Comparison of ENCODE assay signal across 8 mouse cellular contexts in the genomic region with DNA sequence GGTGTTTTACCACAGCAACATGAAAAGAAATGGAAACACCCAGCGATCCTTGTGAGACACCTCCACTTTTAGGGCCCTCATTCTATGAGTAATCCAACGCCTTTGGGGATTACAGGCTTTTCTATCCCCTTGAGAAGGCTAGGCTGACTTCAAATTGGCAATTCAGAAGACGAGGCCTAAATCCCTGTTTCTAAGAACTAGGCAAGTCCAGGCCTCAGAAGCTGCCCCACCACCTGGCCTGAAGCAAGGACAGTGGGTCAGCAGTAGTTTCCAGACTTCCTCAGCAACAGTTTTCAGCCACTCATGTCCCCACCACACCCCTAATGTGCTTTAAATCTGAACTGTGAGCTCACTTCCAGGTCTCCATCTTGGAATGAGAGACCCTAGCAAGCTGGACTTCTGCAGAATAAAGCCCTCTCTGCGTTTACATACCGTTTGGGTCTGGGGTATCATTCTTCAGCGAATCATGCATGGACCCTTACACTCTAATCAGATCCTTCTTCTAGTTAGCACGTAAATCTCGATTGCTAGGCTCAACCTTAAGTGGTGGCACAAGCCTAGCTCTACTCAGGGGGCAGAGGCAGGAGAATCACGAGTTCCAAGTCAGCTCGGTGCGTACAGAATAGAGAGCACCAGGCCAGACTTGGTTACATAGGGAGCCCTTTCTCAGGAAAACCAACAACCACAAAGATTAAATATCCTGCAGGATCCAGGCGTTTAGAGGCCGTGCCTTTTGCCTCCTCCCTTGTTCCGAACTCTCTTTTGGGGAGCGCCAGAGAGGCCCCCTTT. TPM values are rescaled to one million over a fixed set of nuclear protein-coding genes. Genes with fewer than 3 reads are reported as not detected.
DNase-seq lines count a peak whose midpoint lies in the region; ATAC-seq and TF ChIP-seq lines count a peak whose summit lies in the region.

No protein-coding gene starts in this region.

- peak overlapping the region; percentile 70 for H3K4me2 ChIP-seq in forebrain, embryonic 13.5 days
- H3K4me2 ChIP-seq in liver, embryonic 11.5 days = peak overlapping the region; percentile 89
- H3K4me2 ChIP-seq in stomach, postnatal 0 days (replicated peaks; ENCODE audit: low read depth) = peak overlapping the region; percentile 55

- no peaks in the 10 kb centered on the region for H3K27me3 ChIP-seq in megakaryocyte, embryonic 14.5 days (replicated peaks)
- H3K27me3 ChIP-seq in forebrain, embryonic 13.5 days = no peaks in the 10 kb centered on the region
- no peaks in the 10 kb centered on the region for H3K27me3 ChIP-seq in liver, embryonic 11.5 days (replicated peaks; ENCODE audit: control insufficient read depth, insufficient read depth, low read length)
- no peaks in the 10 kb centered on the region for H3K27me3 ChIP-seq in stomach, postnatal 0 days (ENCODE audit: control insufficient read depth, insufficient read depth, low read length)

- H3K9me3 ChIP-seq in megakaryocyte, embryonic 14.5 days = peaks cover 5% of the 10 kb centered on the region
- peaks cover 2% of the 10 kb centered on the region; the same call in 1 of the 2 replicates for H3K9me3 ChIP-seq in forebrain, embryonic 13.5 days (replicated peaks)
- no peaks in the 10 kb centered on the region for H3K9me3 ChIP-seq in liver, embryonic 11.5 days (ENCODE audit: control insufficient read depth, low read length)
- no peaks in the 10 kb centered on the region for H3K9me3 ChIP-seq in stomach, postnatal 0 days (ENCODE audit: control insufficient read depth, low read length)

- ATAC-seq in megakaryocyte, adult 5-6 weeks (ENCODE audit: poor library complexity, severe bottlenecking) = no peak
- peak; percentile 19 for ATAC-seq in forebrain, embryonic 13.5 days
- 0 out of 2 replicates have a peak, but pooled peaks have one; percentile 16 for ATAC-seq in liver, embryonic 11.5 days (replicated peaks; ENCODE audit: low FRiP score)
- no peak; the same call in 1 of the 2 replicates for ATAC-seq in stomach, postnatal 0 days (ENCODE audit: low FRiP score, low TSS enrichment)

- DNase-seq in cerebellum, adult 11-12 months = peak; percentile 61
- DNase-seq in cerebellum, adult 11 months = no peak
- peak; percentile 41 for DNase-seq in liver, embryonic 11.5 days (ENCODE audit: low spot score)
- no peak for DNase-seq in stomach, postnatal 0 days (ENCODE audit: low spot score)
- DNase-seq in right cerebral cortex, adult 18-20 months = no peak

- peak overlapping the region; percentile 93 for H3K9ac ChIP-seq in forebrain, embryonic 13.5 days
- H3K9ac ChIP-seq in liver, embryonic 11.5 days (ENCODE audit: low read depth, low read length) = peak overlapping the region; percentile 97
- peak overlapping the region; percentile 97 for H3K9ac ChIP-seq in stomach, postnatal 0 days (ENCODE audit: low read length)

- H3K27ac ChIP-seq in forebrain, embryonic 13.5 days = peak overlapping the region; percentile 97
- H3K27ac ChIP-seq in liver, embryonic 11.5 days (ENCODE audit: low read depth, low read length) = peak overlapping the region; percentile 94
- H3K27ac ChIP-seq in stomach, postnatal 0 days (replicated peaks) = peak overlapping the region; percentile 98

- no peak for TF ChIP-seq EP300 in stomach, postnatal 0 days (optimal IDR thresholded peaks at IDR 0.05)

- 33% methylated on average over 15 of the region's 15 CpGs for WGBS in forebrain, embryonic 13.5 days
- 33% methylated on average over 15 of the region's 15 CpGs for WGBS in liver, embryonic 11.5 days
- 32% methylated on average over 15 of the region's 15 CpGs for WGBS in stomach, postnatal 0 days

- peaks cover 26% of the 10 kb centered on the region for H3K4me1 ChIP-seq in megakaryocyte, embryonic 14.5 days
- H3K4me1 ChIP-seq in forebrain, embryonic 13.5 days = peaks cover 24% of the 10 kb centered on the region
- peaks cover 10% of the 10 kb centered on the region; the same call in 1 of the 2 replicates for H3K4me1 ChIP-seq in liver, embryonic 11.5 days (replicated peaks; ENCODE audit: control insufficient read depth, insufficient read depth, low read length)
- H3K4me1 ChIP-seq in stomach, postnatal 0 days (replicated peaks; ENCODE audit: control insufficient read depth, insufficient read depth) = no peaks in the 10 kb centered on the region

- TF ChIP-seq CTCF in stomach, postnatal 0 days (IDR thresholded peaks at IDR 0.05; ENCODE audit: low read depth) = no peak

- peaks cover 6% of the 10 kb centered on the region for H3K36me3 ChIP-seq in megakaryocyte, embryonic 14.5 days (replicated peaks; ENCODE audit: low read length)
- H3K36me3 ChIP-seq in forebrain, embryonic 13.5 days (ENCODE audit: poor library complexity, severe bottlenecking) = no peaks in the 10 kb centered on the region
- no peaks in the 10 kb centered on the region for H3K36me3 ChIP-seq in liver, embryonic 11.5 days (ENCODE audit: control insufficient read depth, insufficient read depth, low read length)
- no peaks in the 10 kb centered on the region for H3K36me3 ChIP-seq in stomach, postnatal 0 days (ENCODE audit: control insufficient read depth, insufficient read depth, low read length)

- H3K4me3 ChIP-seq in megakaryocyte, embryonic 14.5 days (replicated peaks) = peak overlapping the region; percentile 95
- H3K4me3 ChIP-seq in forebrain, embryonic 13.5 days = peak overlapping the region; percentile 83
- peak overlapping the region; percentile 100 for H3K4me3 ChIP-seq in liver, embryonic 11.5 days (ENCODE audit: low read depth, low read length)
- peak overlapping the region; percentile 87 for H3K4me3 ChIP-seq in stomach, postnatal 0 days (ENCODE audit: low read depth, low read length)

RNA-seq across cellular contexts. Expression of gene Ube2n, which starts 1.0 kb away (rescaled TPM):
- polyA plus RNA-seq in megakaryocyte, embryonic 14.5 days (2012; ENCODE audit: insufficient read depth, low replicate concordance) = 8.5 and 45.8 TPM in 2 replicates
- 344 and 363 TPM in 2 replicates for total RNA-seq in megakaryocyte, adult 5-6 weeks (2015)
- total RNA-seq in megakaryocyte, adult 5-6 weeks (2017) = 135 and 144 TPM in 2 replicates
- polyA plus RNA-seq in forebrain, embryonic 13.5 days (2015; fragmentation: Nextera tagmentation; extraction: Ambion mirVana) = 482 and 484 TPM in 2 replicates
- 310 and 327 TPM in 2 replicates for polyA plus RNA-seq in liver, embryonic 11.5 days (2014; fragmentation: Nextera tagmentation; extraction: Ambion mirVana)
- polyA plus RNA-seq in stomach, postnatal 0 days (2015; fragmentation: Nextera tagmentation; extraction: Ambion mirVana) = 229 and 231 TPM in 2 replicates

RNA-seq across cellular contexts. Expression of gene Mrpl42, which starts 12.2 kb away (rescaled TPM):
- polyA plus RNA-seq in megakaryocyte, embryonic 14.5 days (2012; ENCODE audit: insufficient read depth, low replicate concordance) = 10.3 and 16.3 TPM in 2 replicates
- total RNA-seq in megakaryocyte, adult 5-6 weeks (2015) = 153 and 157 TPM in 2 replicates
- total RNA-seq in megakaryocyte, adult 5-6 weeks (2017) = 126 and 127 TPM in 2 replicates
- 303 and 331 TPM in 2 replicates for polyA plus RNA-seq in forebrain, embryonic 13.5 days (2015; fragmentation: Nextera tagmentation; extraction: Ambion mirVana)
- 364 and 391 TPM in 2 replicates for polyA plus RNA-seq in liver, embryonic 11.5 days (2014; fragmentation: Nextera tagmentation; extraction: Ambion mirVana)
- polyA plus RNA-seq in stomach, postnatal 0 days (2015; fragmentation: Nextera tagmentation; extraction: Ambion mirVana) = 277 and 291 TPM in 2 replicates

RNA-seq across cellular contexts. Expression of gene Nudt4, which starts 50.0 kb away (rescaled TPM):
- 15.9 and 18.1 TPM in 2 replicates for polyA plus RNA-seq in megakaryocyte, embryonic 14.5 days (2012; ENCODE audit: insufficient read depth, low replicate concordance)
- total RNA-seq in megakaryocyte, adult 5-6 weeks (2015) = 131 and 141 TPM in 2 replicates
- total RNA-seq in megakaryocyte, adult 5-6 weeks (2017) = 98.7 and 122 TPM in 2 replicates
- polyA plus RNA-seq in forebrain, embryonic 13.5 days (2015; fragmentation: Nextera tagmentation; extraction: Ambion mirVana) = 76.6 and 76.7 TPM in 2 replicates
- 95.8 and 97.9 TPM in 2 replicates for polyA plus RNA-seq in liver, embryonic 11.5 days (2014; fragmentation: Nextera tagmentation; extraction: Ambion mirVana)
- polyA plus RNA-seq in stomach, postnatal 0 days (2015; fragmentation: Nextera tagmentation; extraction: Ambion mirVana) = 46.1 and 47.5 TPM in 2 replicates

Comparison
In these comparisons a context has a peak if more than half of its experiments do, and no peak if none do; other contexts are left out.
1. DNase-seq: peak in cerebellum, adult 11-12 months (single experiment) and liver, embryonic 11.5 days (single experiment); none in cerebellum, adult 11 months (single experiment), stomach, postnatal 0 days (single experiment) and right cerebral cortex, adult 18-20 months (single experiment).
2. ATAC-seq: peak in forebrain, embryonic 13.5 days (single experiment) and liver, embryonic 11.5 days (single experiment); none in megakaryocyte, adult 5-6 weeks (single experiment) and stomach, postnatal 0 days (single experiment).
3. RNA of gene Mrpl42, which starts 12.2 kb away (polyA plus RNA-seq): 364 to 391 TPM in liver, embryonic 11.5 days, 303 to 331 TPM in forebrain, embryonic 13.5 days and 277 to 291 TPM in stomach, postnatal 0 days; 10.3 to 16.3 TPM in megakaryocyte, embryonic 14.5 days; every median in the first group is over 10 times any median in the second.
4. Peak in every context shown above with its lines, with median percentiles within 50 percentile points of each other: H3K4me3 ChIP-seq, H3K27ac ChIP-seq, H3K4me2 ChIP-seq and H3K9ac ChIP-seq.